Mouse (Mus musculus): Measurements from ENCODE around the gene Ctnnbl1. TPM values are rescaled to one million over a fixed set of nuclear protein-coding genes. Genes with fewer than 3 reads are reported as not detected.

The Ctnnbl1 gene
- total and polyA plus RNA-seq, 2 experiments from 2014 or later = 21.0 to 28.4 TPM

GRCm38 (mm10) chr2:157791528-157792162 is 54.4 kb downstream of the Ctnnbl1 start:
- 84% methylated on average over 14 of the region's 14 CpGs for WGBS
- Histone ChIP-seq H3K4me1 (ENCODE audit: control insufficient read depth, insufficient read depth) (no peaks in the 10 kb centered on the region), H3K9me3 (replicated peaks; ENCODE audit: control insufficient read depth, low read length) (no peaks in the 10 kb centered on the region), H3K27ac (ENCODE audit: low read depth) (no peak overlapping the region), H3K4me3 (ENCODE audit: low read depth, low read length) (no peak overlapping the region), H3K27me3 (ENCODE audit: control insufficient read depth, insufficient read depth, low read length) (no peaks in the 10 kb centered on the region), H3K36me3 (replicated peaks; ENCODE audit: control insufficient read depth, insufficient read depth, low read length) (peaks cover 12% of the 10 kb centered on the region; the same call in 1 of the 2 replicates), H3K4me2 (ENCODE audit: low read depth, low read length) (no peak overlapping the region), H3K9ac (replicated peaks; ENCODE audit: low read depth, low read length) (no peak overlapping the region)
- DNase-seq (ENCODE audit: low spot score) (no peak), ATAC-seq (ENCODE audit: insufficient read depth, low read depth) (no peak)
- TF ChIP-seq EP300 (IDR thresholded peaks at IDR 0.05; ENCODE audit: low read depth) = no peak
- no peak for TF ChIP-seq CTCF (IDR thresholded peaks at IDR 0.05; ENCODE audit: low read depth)

- WGBS = 82% methylated on average over 10 of the region's 10 CpGs
- H3K36me3 ChIP-seq (replicated peaks; ENCODE audit: control insufficient read depth, insufficient read depth, low read length) = peaks cover 12% of the 10 kb centered on the region; the same call in 1 of the 2 replicates
- H3K27me3 ChIP-seq (ENCODE audit: control insufficient read depth, insufficient read depth, low read length) = no peaks in the 10 kb centered on the region
- no peak overlapping the region for H3K4me2 ChIP-seq (ENCODE audit: low read depth, low read length)
- H3K4me3 ChIP-seq (ENCODE audit: low read depth, low read length) = no peak overlapping the region
- TF ChIP-seq CTCF (IDR thresholded peaks at IDR 0.05; ENCODE audit: low read depth) (no peak), EP300 (IDR thresholded peaks at IDR 0.05; ENCODE audit: low read depth) (no peak)
- H3K27ac ChIP-seq (ENCODE audit: low read depth) = no peak overlapping the region
- no peaks in the 10 kb centered on the region for H3K4me1 ChIP-seq (ENCODE audit: control insufficient read depth, insufficient read depth)
- no peak for ATAC-seq (ENCODE audit: insufficient read depth, low read depth)
- H3K9me3 ChIP-seq (replicated peaks; ENCODE audit: control insufficient read depth, low read length) = no peaks in the 10 kb centered on the region
- H3K9ac ChIP-seq (replicated peaks; ENCODE audit: low read depth, low read length) = no peak overlapping the region
- DNase-seq (ENCODE audit: low spot score) = no peak
These were observed 55.8 kb downstream of the Ctnnbl1 start for GRCm38 (mm10) chr2:157792840-157793552.

GRCm38 (mm10) chr2:157793851-157794332 is 56.7 kb downstream of the Ctnnbl1 start:
- no peak for DNase-seq (ENCODE audit: low spot score)
- Histone ChIP-seq H3K9me3 (replicated peaks; ENCODE audit: control insufficient read depth, low read length) (no peaks in the 10 kb centered on the region), H3K27me3 (ENCODE audit: control insufficient read depth, insufficient read depth, low read length) (no peaks in the 10 kb centered on the region), H3K4me2 (ENCODE audit: low read depth, low read length) (no peak overlapping the region), H3K4me3 (ENCODE audit: low read depth, low read length) (no peak overlapping the region), H3K27ac (ENCODE audit: low read depth) (no peak overlapping the region), H3K4me1 (ENCODE audit: control insufficient read depth, insufficient read depth) (no peaks in the 10 kb centered on the region), H3K36me3 (replicated peaks; ENCODE audit: control insufficient read depth, insufficient read depth, low read length) (peaks cover 12% of the 10 kb centered on the region; the same call in 1 of the 2 replicates), H3K9ac (replicated peaks; ENCODE audit: low read depth, low read length) (no peak overlapping the region)
- no peak for ATAC-seq (ENCODE audit: insufficient read depth, low read depth)
- 77% methylated on average over 8 of the region's 8 CpGs for whole genome bisulfite sequencing
- TF ChIP-seq EP300 (IDR thresholded peaks at IDR 0.05; ENCODE audit: low read depth) (no peak), CTCF (IDR thresholded peaks at IDR 0.05; ENCODE audit: low read depth) (no peak)

GRCm38 (mm10) chr2:157795627-157796423 is 58.6 kb downstream of the Ctnnbl1 start:
- H3K9ac ChIP-seq (replicated peaks; ENCODE audit: low read depth, low read length) = no peak overlapping the region
- no peak overlapping the region for H3K4me3 ChIP-seq (ENCODE audit: low read depth, low read length)
- WGBS = 100% methylated on average over 1 of the region's 1 CpGs
- TF ChIP-seq CTCF (IDR thresholded peaks at IDR 0.05; ENCODE audit: low read depth) (no peak), EP300 (IDR thresholded peaks at IDR 0.05; ENCODE audit: low read depth) (no peak)
- H3K36me3 ChIP-seq (replicated peaks; ENCODE audit: control insufficient read depth, insufficient read depth, low read length) = 0 out of 2 replicates have a peak, but pooled peaks cover 9% of the 10 kb centered on the region
- no peak for DNase-seq (ENCODE audit: low spot score)
- no peak for ATAC-seq (ENCODE audit: insufficient read depth, low read depth)
- no peak overlapping the region for H3K4me2 ChIP-seq (ENCODE audit: low read depth, low read length)
- no peak overlapping the region for H3K27ac ChIP-seq (ENCODE audit: low read depth)
- H3K4me1 ChIP-seq (ENCODE audit: control insufficient read depth, insufficient read depth) = no peaks in the 10 kb centered on the region
- no peaks in the 10 kb centered on the region for H3K9me3 ChIP-seq (replicated peaks; ENCODE audit: control insufficient read depth, low read length)
- H3K27me3 ChIP-seq (ENCODE audit: control insufficient read depth, insufficient read depth, low read length) = no peaks in the 10 kb centered on the region

GRCm38 (mm10) chr2:157799533-157799932 is 62.3 kb downstream of the Ctnnbl1 start:
- Histone ChIP-seq H3K4me2 (ENCODE audit: low read depth, low read length) (no peak overlapping the region), H3K9me3 (replicated peaks; ENCODE audit: control insufficient read depth, low read length) (no peaks in the 10 kb centered on the region), H3K4me1 (ENCODE audit: control insufficient read depth, insufficient read depth) (0 out of 2 replicates have a peak, but pooled peaks cover 2% of the 10 kb centered on the region), H3K4me3 (ENCODE audit: low read depth, low read length) (no peak overlapping the region), H3K9ac (replicated peaks; ENCODE audit: low read depth, low read length) (no peak overlapping the region), H3K27me3 (ENCODE audit: control insufficient read depth, insufficient read depth, low read length) (no peaks in the 10 kb centered on the region), H3K36me3 (replicated peaks; ENCODE audit: control insufficient read depth, insufficient read depth, low read length) (0 out of 2 replicates have a peak, but pooled peaks cover 7% of the 10 kb centered on the region), H3K27ac (ENCODE audit: low read depth) (no peak overlapping the region)
- TF ChIP-seq EP300 (IDR thresholded peaks at IDR 0.05; ENCODE audit: low read depth) (no peak), CTCF (IDR thresholded peaks at IDR 0.05; ENCODE audit: low read depth) (no peak)
- 91% methylated on average over 9 of the region's 9 CpGs for WGBS
- ATAC-seq (ENCODE audit: insufficient read depth, low read depth) = no peak
- no peak for DNase-seq (ENCODE audit: low spot score)

All from heart, postnatal 0 days (tissue).